Comparison of ENCODE assay signal across 11 mouse cellular contexts in genomic region chr16:27138987-27139386, GRCm38 (mm10).
DNase-seq lines count a peak whose midpoint lies in the region; ATAC-seq and TF ChIP-seq lines count a peak whose summit lies in the region.
"Had no signal": no experiment of that assay in that cellular context is flagged by ENCODE, and none has a peak within 500 bp of the region (broad histone marks: within the 10 kb centered on the region; RNA-seq: fewer than 3 reads in every experiment).

No protein-coding gene starts in this region.

- no peak overlapping the region for H3K4me3 ChIP-seq in forebrain, postnatal 0 days (ENCODE audit: low read depth, low read length)
- H3K4me3 ChIP-seq: embryonic facial prominence, embryonic 12.5 days; midbrain, embryonic 12.5 days had no signal

- H3K27ac ChIP-seq in forebrain, postnatal 0 days (ENCODE audit: low read depth, low read length), result no peak overlapping the region
- H3K27ac ChIP-seq: embryonic facial prominence, embryonic 12.5 days; midbrain, embryonic 12.5 days had no signal

- no peaks in the 10 kb centered on the region for H3K36me3 ChIP-seq in forebrain, postnatal 0 days (ENCODE audit: insufficient read depth)
- H3K36me3 ChIP-seq: embryonic facial prominence, embryonic 12.5 days; midbrain, embryonic 12.5 days had no signal

- 24% methylated on average over 1 of the region's 1 CpGs for WGBS in forebrain, postnatal 0 days

- no peaks in the 10 kb centered on the region for H3K27me3 ChIP-seq in forebrain, postnatal 0 days (ENCODE audit: insufficient read depth, low read length)
- H3K27me3 ChIP-seq: embryonic facial prominence, embryonic 12.5 days; midbrain, embryonic 12.5 days had no signal

- ATAC-seq in forebrain, postnatal 0 days, result no peak

- no peaks in the 10 kb centered on the region for H3K4me1 ChIP-seq in forebrain, postnatal 0 days (ENCODE audit: insufficient read depth)
- H3K4me1 ChIP-seq: embryonic facial prominence, embryonic 12.5 days; midbrain, embryonic 12.5 days had no signal

- H3K9ac ChIP-seq in forebrain, postnatal 0 days, result no peak overlapping the region
- H3K9ac ChIP-seq: embryonic facial prominence, embryonic 12.5 days; midbrain, embryonic 12.5 days had no signal

- H3K4me2 ChIP-seq in forebrain, postnatal 0 days (ENCODE audit: low read depth), result no peak overlapping the region
- H3K4me2 ChIP-seq: embryonic facial prominence, embryonic 12.5 days; midbrain, embryonic 12.5 days had no signal

- H3K9me3 ChIP-seq in forebrain, postnatal 0 days (ENCODE audit: low read length), result no peaks in the 10 kb centered on the region
- H3K9me3 ChIP-seq: embryonic facial prominence, embryonic 12.5 days; midbrain, embryonic 12.5 days had no signal

- TF ChIP-seq CTCF in forebrain, postnatal 0 days (IDR thresholded peaks at IDR 0.05; ENCODE audit: low read depth), result peak; percentile 75

- peak; percentile 33 for DNase-seq in kidney, adult 9 months
- DNase-seq in kidney, postnatal 25 days, result no peak
- peak; percentile 37 for DNase-seq in A20 (ENCODE audit: low read depth, low spot score)
- DNase-seq in MEL-GATA-1-ER (ENCODE audit: extremely low read depth, low read depth), result peak; percentile 5
- DNase-seq in forebrain, postnatal 0 days, result peak; percentile 82
- DNase-seq in urinary bladder, postnatal 10 days (ENCODE audit: low spot score), result no peak
- no peak for DNase-seq in spleen, postnatal 4 days (ENCODE audit: low spot score in 2 of 2)
- DNase-seq in thymus, postnatal 14 days, result no peak
- DNase-seq: thymus, postnatal 4 days had no signal

Comparison
In these comparisons a context has a peak if more than half of its experiments do, and no peak if none do; other contexts are left out.
1. DNase-seq: peak in kidney, adult 9 months (single experiment), A20 (single experiment), MEL-GATA-1-ER (single experiment) and forebrain, postnatal 0 days (single experiment); none in kidney, postnatal 25 days (0 of 2), urinary bladder, postnatal 10 days (single experiment), spleen, postnatal 4 days (0 of 2) and thymus, postnatal 14 days (single experiment).